Mouse (Mus musculus): Measurements from ENCODE around the gene Siva1. TPM values are rescaled to one million over a fixed set of nuclear protein-coding genes. Genes with fewer than 3 reads are reported as not detected.

Siva1 gene
- total and polyA plus RNA-seq, 2 experiments from 2014 or later: 62.2 to 107 TPM

GRCm38 (mm10) chr12:112679027-112679996 is 34.8 kb downstream of the Siva1 start:
- Histone ChIP-seq H3K27me3 (ENCODE audit: control insufficient read depth, insufficient read depth, low read length) (peaks cover 8% of the 10 kb centered on the region; the same call in 1 of the 2 replicates), H3K4me1 (ENCODE audit: control insufficient read depth, insufficient read depth) (peaks cover 15% of the 10 kb centered on the region), H3K36me3 (replicated peaks; ENCODE audit: control insufficient read depth, insufficient read depth, low read length) (peaks cover 23% of the 10 kb centered on the region; the same call in 1 of the 2 replicates), H3K9me3 (replicated peaks; ENCODE audit: control insufficient read depth, low read length) (no peaks in the 10 kb centered on the region), H3K4me2 (ENCODE audit: low read depth, low read length) (peak overlapping the region; percentile 95), H3K27ac (ENCODE audit: low read depth) (peak overlapping the region; percentile 79), H3K9ac (replicated peaks; ENCODE audit: low read depth, low read length) (peak overlapping the region; percentile 72), H3K4me3 (ENCODE audit: low read depth, low read length) (peak overlapping the region; percentile 81)
- DNase-seq (ENCODE audit: low spot score): no peak
- no peak for TF ChIP-seq CTCF (IDR thresholded peaks at IDR 0.05; ENCODE audit: low read depth)
- no peak for TF ChIP-seq EP300 (IDR thresholded peaks at IDR 0.05; ENCODE audit: low read depth)
- 8% methylated on average over 66 of the region's 87 CpGs for WGBS
- peak; percentile 15 for ATAC-seq (ENCODE audit: insufficient read depth, low read depth)

GRCm38 (mm10) chr12:112683351-112683750 is 38.9 kb downstream of the Siva1 start:
- Histone ChIP-seq H3K27ac (ENCODE audit: low read depth) (no peak overlapping the region), H3K4me2 (ENCODE audit: low read depth, low read length) (no peak overlapping the region), H3K4me3 (ENCODE audit: low read depth, low read length) (no peak overlapping the region), H3K27me3 (ENCODE audit: control insufficient read depth, insufficient read depth, low read length) (peaks cover 8% of the 10 kb centered on the region; the same call in 1 of the 2 replicates), H3K9ac (replicated peaks; ENCODE audit: low read depth, low read length) (no peak overlapping the region), H3K9me3 (replicated peaks; ENCODE audit: control insufficient read depth, low read length) (no peaks in the 10 kb centered on the region), H3K4me1 (ENCODE audit: control insufficient read depth, insufficient read depth) (peaks cover 5% of the 10 kb centered on the region; the same call in 1 of the 2 replicates), H3K36me3 (replicated peaks; ENCODE audit: control insufficient read depth, insufficient read depth, low read length) (peaks cover 23% of the 10 kb centered on the region; the same call in 1 of the 2 replicates)
- DNase-seq (ENCODE audit: low spot score): no peak
- WGBS: 52% methylated on average over 7 of the region's 7 CpGs
- ATAC-seq (ENCODE audit: insufficient read depth, low read depth): no peak
- TF ChIP-seq CTCF (IDR thresholded peaks at IDR 0.05; ENCODE audit: low read depth) (no peak), EP300 (IDR thresholded peaks at IDR 0.05; ENCODE audit: low read depth) (no peak)

GRCm38 (mm10) chr12:112688458-112688857 is 44.0 kb downstream of the Siva1 start:
- Histone ChIP-seq H3K9me3 (replicated peaks; ENCODE audit: control insufficient read depth, low read length) (no peaks in the 10 kb centered on the region), H3K4me2 (ENCODE audit: low read depth, low read length) (no peak overlapping the region)
- DNase-seq (ENCODE audit: low spot score): no peak

GRCm38 (mm10) chr12:112693185-112694126 is 49.0 kb downstream of the Siva1 start:
- H3K4me2 ChIP-seq (ENCODE audit: low read depth, low read length): peak overlapping the region; percentile 92
- peak overlapping the region; percentile 76 for H3K4me3 ChIP-seq (ENCODE audit: low read depth, low read length)
- TF ChIP-seq CTCF (IDR thresholded peaks at IDR 0.05; ENCODE audit: low read depth): no peak
- no peak; the same call in 1 of the 2 replicates for TF ChIP-seq EP300 (IDR thresholded peaks at IDR 0.05; ENCODE audit: low read depth)
- peaks cover 15% of the 10 kb centered on the region for H3K4me1 ChIP-seq (ENCODE audit: control insufficient read depth, insufficient read depth)
- H3K9ac ChIP-seq (replicated peaks; ENCODE audit: low read depth, low read length): peak overlapping the region; percentile 91
- no peaks in the 10 kb centered on the region for H3K9me3 ChIP-seq (replicated peaks; ENCODE audit: control insufficient read depth, low read length)
- no peaks in the 10 kb centered on the region for H3K27me3 ChIP-seq (ENCODE audit: control insufficient read depth, insufficient read depth, low read length)
- peak overlapping the region; percentile 90 for H3K27ac ChIP-seq (ENCODE audit: low read depth)
- DNase-seq (ENCODE audit: low spot score) (peak; percentile 94), ATAC-seq (ENCODE audit: insufficient read depth, low read depth) (peak; percentile 98)
- H3K36me3 ChIP-seq (replicated peaks; ENCODE audit: control insufficient read depth, insufficient read depth, low read length): no peaks in the 10 kb centered on the region
- 2% methylated on average over 53 of the region's 54 CpGs for WGBS

More at GRCm38 (mm10) chr12:112688458-112688857, 44.0 kb downstream of the Siva1 start:
- ATAC-seq (ENCODE audit: insufficient read depth, low read depth): no peak
- H3K27ac ChIP-seq (ENCODE audit: low read depth): no peak overlapping the region
- no peak for TF ChIP-seq CTCF (IDR thresholded peaks at IDR 0.05; ENCODE audit: low read depth)
- TF ChIP-seq EP300 (IDR thresholded peaks at IDR 0.05; ENCODE audit: low read depth): no peak
- no peak overlapping the region for H3K4me3 ChIP-seq (ENCODE audit: low read depth, low read length)
- peaks cover 9% of the 10 kb centered on the region for H3K4me1 ChIP-seq (ENCODE audit: control insufficient read depth, insufficient read depth)
- WGBS: 40% methylated on average over 15 of the region's 15 CpGs
- no peaks in the 10 kb centered on the region for H3K36me3 ChIP-seq (replicated peaks; ENCODE audit: control insufficient read depth, insufficient read depth, low read length)
- H3K27me3 ChIP-seq (ENCODE audit: control insufficient read depth, insufficient read depth, low read length): no peaks in the 10 kb centered on the region
- H3K9ac ChIP-seq (replicated peaks; ENCODE audit: low read depth, low read length): no peak overlapping the region

- Histone ChIP-seq H3K4me1 (ENCODE audit: control insufficient read depth, insufficient read depth) (peaks cover 15% of the 10 kb centered on the region), H3K36me3 (replicated peaks; ENCODE audit: control insufficient read depth, insufficient read depth, low read length) (no peaks in the 10 kb centered on the region), H3K4me2 (ENCODE audit: low read depth, low read length) (peak overlapping the region; percentile 92), H3K27me3 (ENCODE audit: control insufficient read depth, insufficient read depth, low read length) (no peaks in the 10 kb centered on the region), H3K27ac (ENCODE audit: low read depth) (peak overlapping the region; percentile 90), H3K9ac (replicated peaks; ENCODE audit: low read depth, low read length) (peak overlapping the region; percentile 91), H3K4me3 (ENCODE audit: low read depth, low read length) (peak overlapping the region; percentile 76; the same call in 1 of the 2 replicates), H3K9me3 (replicated peaks; ENCODE audit: control insufficient read depth, low read length) (no peaks in the 10 kb centered on the region)
- 76% methylated on average over 10 of the region's 10 CpGs for WGBS
- TF ChIP-seq CTCF (IDR thresholded peaks at IDR 0.05; ENCODE audit: low read depth) (no peak), EP300 (IDR thresholded peaks at IDR 0.05; ENCODE audit: low read depth) (no peak)
- no peak for ATAC-seq (ENCODE audit: insufficient read depth, low read depth)
- DNase-seq (ENCODE audit: low spot score): no peak
Observed at GRCm38 (mm10) chr12:112694127-112694475, 49.6 kb downstream of the Siva1 start.

Data from heart, postnatal 0 days (tissue).